Mouse (Mus musculus): ENCODE results near the gene Nrxn3.

Gene Nrxn3

GRCm38 (mm10) chr12:90332459-90332858 is 1609.8 kb downstream of the Nrxn3 start:
- no peak for DNase-seq (ENCODE audit: low spot score)

- no peak for DNase-seq (ENCODE audit: low spot score)
These were observed 1615.0 kb downstream of the Nrxn3 start for GRCm38 (mm10) chr12:90337496-90338228.

GRCm38 (mm10) chr12:90338229-90338557 is 1615.5 kb downstream of the Nrxn3 start:
- DNase-seq (ENCODE audit: low spot score) = no peak
